Mouse (Mus musculus): ENCODE measurements around the gene Selplg.

DNA sequence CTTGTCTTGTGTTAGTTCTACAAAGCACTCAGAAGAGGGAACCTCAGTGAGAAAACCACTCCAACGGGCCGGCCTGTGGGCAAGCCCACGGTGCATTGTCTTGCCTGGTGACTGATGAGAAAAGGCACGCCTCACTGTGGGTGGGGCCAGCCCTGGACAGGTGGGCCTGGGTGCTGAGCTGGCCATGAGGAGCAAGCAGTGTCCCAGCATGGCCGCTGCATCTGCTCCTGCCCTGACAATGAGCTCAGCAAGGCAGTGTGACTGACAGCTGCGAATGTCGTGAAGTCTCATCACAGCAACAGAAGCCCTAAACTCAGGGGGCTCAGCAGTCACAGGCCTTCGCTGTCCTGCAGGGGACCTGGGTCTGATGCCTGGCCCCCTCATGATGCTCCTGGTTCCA, 13.2 kb upstream of the Selplg start:
- TF ChIP-seq CTCF (IDR thresholded peaks at IDR 0.05; ENCODE audit: extremely low read depth, insufficient read depth, low read length) (no peak), POLR2A (IDR thresholded peaks at IDR 0.05; ENCODE audit: extremely low read depth, insufficient read depth, low read length) (no peak)

All from cortical plate, adult 2 months (tissue).